Mouse (Mus musculus) limb, embryonic 14.5 days (tissue): ENCODE data around the gene Rtf2. TPM values are rescaled to one million over a fixed set of nuclear protein-coding genes. Genes with fewer than 3 reads are reported as not detected.

Experiments
- ATAC-seq: fragments of 200-750 bp; cut with Nextera tagmentation; 2 replicates; pipeline ENCODE4 v1.8.0; 2017; ENCODE audit warnings: low read depth, moderate number of reproducible peaks, moderate TSS enrichment; ENCODE audit not compliant: low FRiP score
- DNase-seq: peaks from one replicate; pipeline ENCODE4 v3.0.0-alpha.2; 2015; ENCODE audit warnings: low spot score
- H3K27ac ChIP-seq: fragments of 300-500 bp; sonication (generic); replicated peaks from 2 replicates; pipeline ENCODE4 v1.5.1; 2014; ENCODE audit warnings: low read depth, mild to moderate bottlenecking, low read length, moderate library complexity, mixed read lengths
- H3K27me3 ChIP-seq: fragments of 300-500 bp; sonication (generic); 2 replicates; pipeline ENCODE4 v1.6.1; 2014; ENCODE audit warnings: low read length, mixed read lengths; ENCODE audit not compliant: control insufficient read depth, insufficient read depth
- H3K36me3 ChIP-seq: fragments of 300-500 bp; sonication (generic); 2 replicates; pipeline ENCODE4 v1.6.1; 2014; ENCODE audit warnings: mild to moderate bottlenecking, low read length, moderate library complexity, mixed read lengths; ENCODE audit not compliant: control insufficient read depth, insufficient read depth
- H3K4me1 ChIP-seq: fragments of 300-500 bp; sonication (generic); 2 replicates; pipeline ENCODE4 v1.6.1; 2014; ENCODE audit warnings: antibody characterized with exemption, low read length, mixed read lengths; ENCODE audit not compliant: control insufficient read depth, insufficient read depth
- H3K4me2 ChIP-seq: fragments of 300-500 bp; sonication (generic); replicated peaks from 2 replicates; pipeline ENCODE4 v1.6.1; 2014; ENCODE audit warnings: low read depth, mild to moderate bottlenecking, low read length, moderate library complexity; ENCODE audit not compliant: severe bottlenecking
- H3K4me3 ChIP-seq: fragments of 300-500 bp; sonication (generic); replicated peaks from 2 replicates; pipeline ENCODE4 v1.5.1; 2014; ENCODE audit warnings: low read length
- H3K9ac ChIP-seq: fragments of 300-500 bp; sonication (generic); 2 replicates; pipeline ENCODE4 v1.6.1; 2014; ENCODE audit warnings: mild to moderate bottlenecking, low read depth, low read length, moderate library complexity; ENCODE audit not compliant: severe bottlenecking
- H3K9me3 ChIP-seq: fragments of 300-500 bp; sonication (generic); 2 replicates; pipeline ENCODE4 v1.6.1; 2016; ENCODE audit warnings: low read length; ENCODE audit not compliant: control insufficient read depth
- POLR2A ChIP-seq: fragments of 200-500 bp; IDR thresholded peaks from 2 replicates; pipeline ENCODE4 v1.8.0; 2012; ENCODE audit warnings: inconsistent platforms, mild to moderate bottlenecking, moderate library complexity, borderline replicate concordance; ENCODE audit not compliant: insufficient read depth, insufficient read length; ENCODE audit errors: extremely low read depth
- WGBS: fragments of 180-500 bp; shearing (Covaris S2); extraction: QIAGEN DNeasy Blood & Tissue Kit; methylation state at CpG from one replicate; pipeline ENCODE4 v1.1.7; 2014; 5-methylcytosine and 5-hydroxymethylcytosine counted together
- polyA plus RNA-seq, 2 experiments: library from polyadenylated mRNA; depleted of rRNA in 1 of 2; stranded (reverse) in 1 of 2; unstranded in 1 of 2; fragments of >200 nt; fragmentation: Nextera tagmentation in 1 of 2; extraction: Ambion mirVana in 1 of 2; gene quantifications; 2 replicates each; pipeline versions ENCODE4 v1.2.1 to v1.2.3; 2012 to 2014

Rtf2 gene
- polyA plus RNA-seq, 2 experiments, result 45.9 to 69.9 TPM

- ATAC-seq (no peak), DNase-seq (no peak)
- Histone ChIP-seq H3K9me3 (no peaks in the 10 kb centered on the region), H3K4me2 (no peak overlapping the region), H3K4me1 (peaks cover 12% of the 10 kb centered on the region), H3K27me3 (no peaks in the 10 kb centered on the region), H3K36me3 (no peaks in the 10 kb centered on the region), H3K27ac (no peak overlapping the region), H3K9ac (no peak overlapping the region), H3K4me3 (no peak overlapping the region)
- 63% methylated on average over 16 of the region's 16 CpGs for WGBS
- no peak for TF ChIP-seq POLR2A
These were observed 2.9 kb upstream of the Rtf2 start for GRCm38 (mm10) chr2:172437371-172437952.

GRCm38 (mm10) chr2:172440640-172441005, 267 bp downstream of the Rtf2 start:
- DNase-seq, result no peak
- no peak for TF ChIP-seq POLR2A
- peak; percentile 50 for ATAC-seq
- WGBS, result under 1% methylated on average over 21 of the region's 21 CpGs
- Histone ChIP-seq H3K36me3 (peaks cover 8% of the 10 kb centered on the region), H3K9ac (peak overlapping the region; percentile 53), H3K4me3 (peak overlapping the region; percentile 55), H3K4me2 (peak overlapping the region; percentile 58), H3K9me3 (no peaks in the 10 kb centered on the region), H3K27me3 (no peaks in the 10 kb centered on the region), H3K4me1 (peaks cover 12% of the 10 kb centered on the region), H3K27ac (no peak overlapping the region)

GRCm38 (mm10) chr2:172441176-172441575, 820 bp downstream of the Rtf2 start:
- Histone ChIP-seq H3K9me3 (no peaks in the 10 kb centered on the region), H3K36me3 (peaks cover 14% of the 10 kb centered on the region), H3K27me3 (no peaks in the 10 kb centered on the region), H3K27ac (no peak overlapping the region), H3K4me3 (peak overlapping the region; percentile 55), H3K4me2 (peak overlapping the region; percentile 58), H3K4me1 (peaks cover 12% of the 10 kb centered on the region), H3K9ac (peak overlapping the region; percentile 53)
- DNase-seq (no peak), ATAC-seq (no peak)
- WGBS, result 32% methylated on average over 6 of the region's 6 CpGs
- TF ChIP-seq POLR2A, result no peak

GRCm38 (mm10) chr2:172445617-172446016, 5.3 kb downstream of the Rtf2 start:
- peaks cover 58% of the 10 kb centered on the region for H3K36me3 ChIP-seq
- H3K4me2 ChIP-seq, result no peak overlapping the region
- no peak overlapping the region for H3K4me3 ChIP-seq
- no peaks in the 10 kb centered on the region for H3K27me3 ChIP-seq
- no peaks in the 10 kb centered on the region for H3K9me3 ChIP-seq
- peaks cover 7% of the 10 kb centered on the region for H3K4me1 ChIP-seq
- no peak for ATAC-seq
- no peak for DNase-seq
- no peak overlapping the region for H3K9ac ChIP-seq
- no peak for TF ChIP-seq POLR2A
- no peak overlapping the region for H3K27ac ChIP-seq
- WGBS, result 88% methylated on average over 4 of the region's 4 CpGs

- no peak for TF ChIP-seq POLR2A
- 92% methylated on average over 6 of the region's 6 CpGs for WGBS
- no peak for DNase-seq
These were observed 7.0 kb downstream of the Rtf2 start for GRCm38 (mm10) chr2:172447317-172447716.

More at GRCm38 (mm10) chr2:172447317-172447716, 7.0 kb downstream of the Rtf2 start:
- Histone ChIP-seq H3K27ac (no peak overlapping the region), H3K4me1 (no peaks in the 10 kb centered on the region), H3K27me3 (no peaks in the 10 kb centered on the region), H3K4me3 (no peak overlapping the region), H3K9ac (no peak overlapping the region), H3K36me3 (peaks cover 69% of the 10 kb centered on the region), H3K9me3 (no peaks in the 10 kb centered on the region), H3K4me2 (no peak overlapping the region)
- no peak for ATAC-seq
